Mouse (Mus musculus): Measurements from ENCODE around the gene Pitpnb. TPM values are rescaled to one million over a fixed set of nuclear protein-coding genes. Genes with fewer than 3 reads are reported as not detected.

Pitpnb gene
- polyA plus RNA-seq, 1 experiment, result 98.2 TPM

DNA sequence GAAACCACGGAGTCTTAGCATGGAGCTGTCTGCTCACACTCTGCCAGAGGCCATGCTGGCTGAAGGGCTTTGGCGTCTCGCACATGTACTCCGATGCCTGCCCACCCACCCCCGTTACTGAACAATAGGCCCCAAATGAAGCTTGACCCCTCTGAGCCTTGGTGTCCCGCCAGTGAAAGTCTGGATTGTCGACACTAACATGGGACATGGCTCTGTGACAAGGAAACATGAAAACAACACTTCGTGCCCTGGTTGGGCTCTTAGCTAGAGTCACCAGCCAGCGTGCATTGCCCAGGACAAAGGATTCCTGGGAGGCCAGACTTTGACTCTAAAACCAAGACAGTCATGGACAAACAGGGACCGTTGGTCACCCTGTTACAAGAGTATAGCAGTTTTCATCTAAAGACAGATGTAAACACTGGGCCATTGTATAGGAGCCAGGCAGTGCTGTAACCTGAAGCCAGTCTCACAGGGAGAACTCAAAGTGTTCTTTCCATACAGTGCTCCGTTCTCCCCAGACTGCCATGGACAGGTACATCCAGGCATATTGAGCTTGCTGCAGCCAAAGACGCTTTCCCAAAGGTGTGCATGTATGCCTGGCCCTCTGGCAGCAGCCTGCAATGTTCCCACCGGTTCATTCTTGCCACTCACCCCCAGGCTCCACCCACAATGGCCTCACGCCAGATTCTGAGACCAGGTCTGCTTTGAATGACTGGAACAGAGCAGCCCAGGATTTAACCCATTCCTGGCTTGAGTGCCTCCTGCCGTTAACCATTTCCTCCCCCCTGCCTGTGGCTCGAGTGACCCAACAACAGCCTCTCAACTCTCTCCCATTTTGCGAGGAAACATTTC, 63.0 kb downstream of the Pitpnb start:
- TF ChIP-seq POLR2A (IDR thresholded peaks at IDR 0.05; ENCODE audit: low read depth, low read length) (no peak), CTCF (IDR thresholded peaks at IDR 0.05; ENCODE audit: borderline replicate concordance, insufficient read depth, low read length) (no peak)
- H3K4me1 ChIP-seq (ENCODE audit: control insufficient read depth, insufficient read depth, low read length), result peaks cover 4% of the 10 kb centered on the region; the same call in 1 of the 2 replicates
- no peak overlapping the region for H3K4me3 ChIP-seq (ENCODE audit: insufficient read depth, low read length)
- H3K27ac ChIP-seq (ENCODE audit: insufficient read depth, low read length), result no peak overlapping the region

DNA sequence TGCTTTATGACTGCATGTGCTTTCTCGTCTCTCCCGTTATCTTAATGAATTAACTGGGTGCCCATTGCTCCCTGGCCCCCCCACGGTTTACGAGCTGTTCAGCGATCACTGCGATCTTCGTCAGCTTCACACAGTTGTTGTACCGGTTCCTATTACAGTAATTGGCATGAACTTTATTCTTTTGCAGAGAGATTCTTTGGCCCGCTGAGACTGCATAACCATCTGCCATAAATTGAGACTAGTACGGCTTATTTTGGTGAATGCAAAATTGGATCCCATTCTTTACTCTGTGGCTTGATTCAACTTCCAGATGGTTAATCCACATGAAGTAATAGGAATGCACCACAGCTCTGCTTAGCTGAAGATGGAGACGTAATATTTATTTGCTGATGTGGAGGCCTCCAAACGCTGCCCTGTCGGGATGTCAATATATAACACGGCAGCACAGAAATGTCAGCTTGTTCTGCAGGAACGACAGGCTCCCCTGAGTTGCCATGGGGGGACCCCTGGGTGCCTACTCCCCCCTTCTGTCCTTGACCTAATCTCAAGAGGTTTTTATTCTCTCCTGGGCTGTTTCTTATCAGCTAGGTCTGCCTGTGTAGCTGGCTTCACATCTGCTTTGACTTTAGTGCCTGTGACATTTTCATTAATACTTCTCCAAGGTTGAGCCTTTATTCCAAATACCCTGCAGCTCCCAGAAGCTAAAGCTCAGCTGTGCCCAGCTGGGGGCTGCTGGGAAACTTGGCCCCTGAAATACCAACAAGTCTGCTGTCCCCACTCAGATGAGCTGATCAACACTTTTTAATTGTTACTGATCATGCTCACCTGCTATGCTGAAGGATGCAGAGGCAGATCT, 63.9 kb downstream of the Pitpnb start:
- TF ChIP-seq CTCF (IDR thresholded peaks at IDR 0.05; ENCODE audit: borderline replicate concordance, insufficient read depth, low read length) (no peak), POLR2A (IDR thresholded peaks at IDR 0.05; ENCODE audit: low read depth, low read length) (no peak)
- H3K27ac ChIP-seq (ENCODE audit: insufficient read depth, low read length), result no peak overlapping the region
- peaks cover 4% of the 10 kb centered on the region; the same call in 1 of the 2 replicates for H3K4me1 ChIP-seq (ENCODE audit: control insufficient read depth, insufficient read depth, low read length)
- no peak overlapping the region for H3K4me3 ChIP-seq (ENCODE audit: insufficient read depth, low read length)

DNA sequence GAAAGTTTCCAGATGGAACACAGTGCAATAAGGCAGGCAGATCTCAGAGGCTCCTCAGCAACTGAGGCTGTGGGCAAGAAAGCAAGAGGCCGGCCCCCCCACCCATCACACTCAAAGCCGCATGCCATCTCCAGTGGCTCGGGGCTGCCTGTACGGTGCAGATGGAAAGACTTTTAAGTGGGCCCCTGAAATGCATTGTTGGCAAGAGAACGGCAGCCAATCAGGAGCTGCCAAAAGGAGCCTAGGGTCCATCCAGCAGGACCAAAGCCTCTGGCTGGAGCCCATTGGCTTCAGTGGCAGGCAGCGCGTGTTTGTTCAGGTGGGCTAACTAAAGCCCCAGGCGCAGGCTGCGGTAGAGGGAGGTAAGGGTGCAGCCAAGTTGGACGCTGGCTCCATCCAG, 65.2 kb downstream of the Pitpnb start:
- Histone ChIP-seq H3K4me1 (ENCODE audit: control insufficient read depth, insufficient read depth, low read length) (peaks cover 4% of the 10 kb centered on the region; the same call in 1 of the 2 replicates), H3K27ac (ENCODE audit: insufficient read depth, low read length) (no peak overlapping the region), H3K4me3 (ENCODE audit: insufficient read depth, low read length) (no peak overlapping the region)
- no peak for TF ChIP-seq POLR2A (IDR thresholded peaks at IDR 0.05; ENCODE audit: low read depth, low read length)

DNA sequence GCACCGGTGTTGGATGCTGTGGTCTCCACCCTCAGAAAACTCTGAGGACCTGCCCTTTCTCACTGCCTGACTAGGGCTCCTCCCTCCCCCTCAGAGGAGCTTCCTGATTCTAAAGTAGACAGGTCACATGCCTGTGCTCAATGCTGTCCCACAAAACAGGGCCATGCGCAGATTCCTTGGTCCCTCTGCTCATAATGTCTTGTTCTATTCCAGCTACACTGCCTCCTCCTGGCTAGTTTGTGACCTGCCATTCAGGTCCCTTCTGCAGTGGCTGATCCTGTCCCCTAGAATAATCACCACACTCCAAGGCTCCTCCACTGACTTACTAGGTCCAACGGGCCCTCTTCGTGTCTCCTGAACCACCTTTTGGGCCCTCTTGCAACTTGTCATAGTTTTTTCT, 65.6 kb downstream of the Pitpnb start:
- no peak for TF ChIP-seq POLR2A (IDR thresholded peaks at IDR 0.05; ENCODE audit: low read depth, low read length)
- TF ChIP-seq CTCF (IDR thresholded peaks at IDR 0.05; ENCODE audit: borderline replicate concordance, insufficient read depth, low read length), result no peak
- Histone ChIP-seq H3K27ac (ENCODE audit: insufficient read depth, low read length) (no peak overlapping the region), H3K4me3 (ENCODE audit: insufficient read depth, low read length) (no peak overlapping the region), H3K4me1 (ENCODE audit: control insufficient read depth, insufficient read depth, low read length) (peaks cover 4% of the 10 kb centered on the region; the same call in 1 of the 2 replicates)

DNA sequence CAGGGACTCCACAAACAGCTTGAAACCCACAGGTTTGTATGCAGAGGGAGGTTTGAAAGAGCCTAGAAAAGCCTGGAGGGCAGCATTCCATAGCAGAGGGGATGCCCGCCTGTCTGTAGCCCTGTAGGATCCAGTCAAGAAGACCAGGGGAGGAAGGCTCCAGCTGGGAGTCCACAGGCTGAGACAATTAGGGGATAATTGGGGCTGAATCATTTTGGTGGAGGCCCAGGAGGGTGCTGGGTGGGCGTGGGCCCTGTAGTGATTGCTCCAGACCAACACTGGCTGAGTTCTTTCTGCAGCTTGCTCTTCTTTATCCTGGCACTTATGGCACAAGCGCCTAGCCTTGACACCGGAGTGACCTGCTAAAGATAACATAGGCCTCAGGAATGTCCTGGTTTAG, 67.9 kb downstream of the Pitpnb start:
- no peak overlapping the region for H3K4me3 ChIP-seq (ENCODE audit: insufficient read depth, low read length)
- no peak overlapping the region for H3K27ac ChIP-seq (ENCODE audit: insufficient read depth, low read length)
- TF ChIP-seq POLR2A (IDR thresholded peaks at IDR 0.05; ENCODE audit: low read depth, low read length), result no peak
- TF ChIP-seq CTCF (IDR thresholded peaks at IDR 0.05; ENCODE audit: borderline replicate concordance, insufficient read depth, low read length), result no peak
- H3K4me1 ChIP-seq (ENCODE audit: control insufficient read depth, insufficient read depth, low read length), result peaks cover 4% of the 10 kb centered on the region; the same call in 1 of the 2 replicates

DNA sequence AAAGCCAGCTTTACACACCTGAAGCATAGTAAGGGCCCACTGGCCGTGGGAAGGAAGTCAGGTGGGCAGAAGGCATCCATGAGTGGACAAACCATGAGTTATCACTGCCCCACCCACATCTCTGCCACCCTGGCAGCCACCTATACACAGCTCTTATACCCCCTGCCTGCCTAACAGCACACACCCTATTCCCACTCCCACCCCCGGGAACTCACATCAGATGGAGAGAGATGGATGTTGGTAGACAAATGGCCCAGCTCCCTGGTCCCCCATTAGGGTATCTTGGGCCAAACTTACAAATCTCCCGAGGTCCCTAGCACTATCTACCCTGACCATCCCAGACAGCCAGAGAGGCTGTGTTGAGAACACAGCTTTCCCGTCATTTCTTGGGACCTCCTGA, 68.7 kb downstream of the Pitpnb start:
- H3K27ac ChIP-seq (ENCODE audit: insufficient read depth, low read length), result no peak overlapping the region
- H3K4me1 ChIP-seq (ENCODE audit: control insufficient read depth, insufficient read depth, low read length), result no peaks in the 10 kb centered on the region
- TF ChIP-seq CTCF (IDR thresholded peaks at IDR 0.05; ENCODE audit: borderline replicate concordance, insufficient read depth, low read length) (no peak), POLR2A (IDR thresholded peaks at IDR 0.05; ENCODE audit: low read depth, low read length) (no peak)
- H3K4me3 ChIP-seq (ENCODE audit: insufficient read depth, low read length), result no peak overlapping the region

DNA sequence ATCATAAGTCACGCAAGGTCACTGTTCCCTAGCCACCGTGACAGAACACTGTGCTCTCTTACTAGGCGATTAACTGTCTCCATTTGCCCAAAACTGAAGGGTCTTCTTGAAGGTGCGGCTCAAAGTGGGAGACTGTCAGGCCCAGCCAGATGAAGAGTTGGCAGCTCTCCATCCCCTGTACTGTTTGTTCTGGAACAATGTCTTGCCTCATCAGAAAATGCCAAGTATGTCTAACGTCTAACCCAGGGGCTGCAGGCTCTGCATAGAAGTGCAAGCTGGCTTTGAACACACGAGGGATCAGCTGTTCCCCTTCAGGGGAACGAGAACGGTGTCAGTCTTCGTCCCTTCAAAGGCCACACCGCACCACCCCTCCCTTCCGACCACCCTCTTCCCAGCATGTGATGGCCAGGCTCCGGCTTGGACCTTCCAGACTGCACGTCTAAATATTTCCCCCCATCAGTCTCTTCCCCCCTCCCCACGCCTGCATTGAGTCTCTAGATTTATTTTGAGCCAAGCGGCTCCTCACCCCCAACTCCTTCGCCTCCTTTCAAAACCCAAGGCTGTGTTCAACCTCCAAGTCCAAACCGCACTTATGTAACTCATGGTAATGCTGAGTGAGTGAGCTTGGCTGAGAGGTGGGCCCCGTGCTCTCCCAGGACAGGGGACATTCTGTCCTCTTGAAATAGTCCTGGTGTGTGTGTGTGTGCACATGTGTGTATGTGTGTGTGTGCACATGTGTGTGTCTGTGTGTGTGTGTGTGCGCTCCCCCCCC, 71.5 kb downstream of the Pitpnb start:
- H3K4me3 ChIP-seq (ENCODE audit: insufficient read depth, low read length), result no peak overlapping the region
- TF ChIP-seq POLR2A (IDR thresholded peaks at IDR 0.05; ENCODE audit: low read depth, low read length), result no peak
- TF ChIP-seq CTCF (IDR thresholded peaks at IDR 0.05; ENCODE audit: borderline replicate concordance, insufficient read depth, low read length), result no peak
- H3K27ac ChIP-seq (ENCODE audit: insufficient read depth, low read length), result no peak overlapping the region
- no peaks in the 10 kb centered on the region for H3K4me1 ChIP-seq (ENCODE audit: control insufficient read depth, insufficient read depth, low read length)

DNA sequence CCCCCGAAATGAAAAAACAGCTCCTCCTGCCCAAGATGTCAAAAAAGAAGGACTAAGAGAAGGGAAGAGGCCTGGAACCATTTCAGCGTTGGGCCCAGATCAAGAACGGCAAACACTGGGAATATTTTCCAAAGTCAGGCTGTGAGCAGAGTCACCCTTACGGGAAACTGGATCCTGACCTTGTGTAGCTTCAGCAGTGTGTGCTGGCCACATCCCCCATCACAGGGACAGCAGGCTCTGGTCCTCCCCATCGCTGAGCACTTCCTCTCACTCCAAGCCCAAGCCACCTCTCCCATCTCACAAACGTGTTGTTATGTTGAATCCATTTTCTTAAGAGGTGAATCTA, 72.1 kb downstream of the Pitpnb start:
- TF ChIP-seq POLR2A (IDR thresholded peaks at IDR 0.05; ENCODE audit: low read depth, low read length) (no peak), CTCF (IDR thresholded peaks at IDR 0.05; ENCODE audit: borderline replicate concordance, insufficient read depth, low read length) (no peak)
- H3K4me3 ChIP-seq (ENCODE audit: insufficient read depth, low read length), result no peak overlapping the region
- H3K27ac ChIP-seq (ENCODE audit: insufficient read depth, low read length), result no peak overlapping the region
- no peaks in the 10 kb centered on the region for H3K4me1 ChIP-seq (ENCODE audit: control insufficient read depth, insufficient read depth, low read length)

DNA sequence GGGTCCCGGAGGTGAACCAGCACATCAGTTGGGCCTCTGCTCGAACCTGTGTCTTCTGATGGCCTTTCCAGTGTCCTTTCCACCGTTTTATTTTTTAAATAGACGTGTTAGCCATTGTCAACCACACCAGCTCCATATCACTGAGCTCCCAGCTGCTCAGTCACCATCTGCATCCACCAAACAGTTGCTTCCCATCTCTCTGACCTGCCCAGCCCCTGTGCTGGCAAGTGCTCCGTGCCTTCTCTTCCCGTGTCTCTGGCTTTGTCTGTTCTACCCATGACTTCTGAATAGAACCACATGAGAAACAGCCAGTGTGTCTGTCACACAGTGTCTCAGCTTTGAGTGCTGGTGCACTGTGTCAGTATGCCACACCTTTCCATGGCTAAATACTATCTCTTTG, 74.2 kb downstream of the Pitpnb start:
- no peak overlapping the region for H3K4me3 ChIP-seq (ENCODE audit: insufficient read depth, low read length)
- TF ChIP-seq CTCF (IDR thresholded peaks at IDR 0.05; ENCODE audit: borderline replicate concordance, insufficient read depth, low read length) (no peak), POLR2A (IDR thresholded peaks at IDR 0.05; ENCODE audit: low read depth, low read length) (no peak)
- no peak overlapping the region for H3K27ac ChIP-seq (ENCODE audit: insufficient read depth, low read length)
- H3K4me1 ChIP-seq (ENCODE audit: control insufficient read depth, insufficient read depth, low read length), result peaks cover 9% of the 10 kb centered on the region
